Mouse (Mus musculus): ENCODE data around the gene Adora2b. TPM values are rescaled to one million over a fixed set of nuclear protein-coding genes. Genes with fewer than 3 reads are reported as not detected.

The Adora2b gene
- total RNA-seq (2014; rRNA removed) = 1.7 and 2.6 TPM in 2 replicates
- 3.4 and 4.0 TPM in 2 replicates for polyA plus RNA-seq (2015; fragmentation: Nextera tagmentation; extraction: Ambion mirVana)

DNA sequence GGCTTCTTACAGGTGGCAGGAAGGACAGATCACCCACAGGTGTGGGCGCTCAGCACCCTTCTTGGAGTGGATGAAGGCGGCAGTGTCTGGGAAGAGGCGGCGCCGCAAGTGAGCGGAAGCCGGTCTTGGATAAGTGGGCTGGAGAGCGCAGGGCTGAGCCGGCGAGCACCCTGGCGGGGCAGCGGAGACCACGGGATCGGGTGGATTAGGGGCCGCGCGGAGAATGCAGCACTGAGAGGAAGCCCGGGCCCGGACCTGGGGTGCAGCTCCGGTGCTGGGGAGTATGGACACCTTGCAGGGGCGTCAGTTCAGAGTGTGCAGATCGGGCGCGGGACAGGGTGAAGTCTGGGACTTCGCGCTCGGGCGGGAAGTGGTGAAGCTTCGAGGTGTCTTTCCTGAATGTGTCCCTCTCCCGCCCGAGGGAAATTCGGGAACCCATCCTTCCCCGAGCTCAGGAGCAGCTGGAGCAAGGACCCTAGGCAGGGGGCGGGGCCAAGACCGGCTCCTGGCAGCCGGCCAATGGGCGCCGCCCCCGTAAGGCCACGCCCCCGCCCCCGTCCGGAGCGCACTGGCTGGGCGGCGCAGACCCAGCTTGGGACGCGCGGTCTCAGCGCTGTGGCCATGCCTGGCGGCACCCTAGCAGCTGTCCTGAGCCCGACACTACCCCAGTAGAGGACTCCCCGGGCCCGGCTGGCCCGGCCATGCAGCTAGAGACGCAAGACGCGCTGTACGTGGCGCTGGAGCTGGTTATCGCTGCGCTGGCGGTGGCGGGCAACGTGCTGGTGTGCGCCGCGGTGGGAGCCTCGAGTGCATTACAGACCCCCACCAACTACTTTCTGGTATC is at the start of gene Adora2b:
Gene Adora2b (plus strand): TSS at position 584 of the 844 bp plus-strand sequence.
- ATAC-seq = peak; percentile 88
- WGBS = 3% methylated on average over 69 of the region's 69 CpGs

DNA sequence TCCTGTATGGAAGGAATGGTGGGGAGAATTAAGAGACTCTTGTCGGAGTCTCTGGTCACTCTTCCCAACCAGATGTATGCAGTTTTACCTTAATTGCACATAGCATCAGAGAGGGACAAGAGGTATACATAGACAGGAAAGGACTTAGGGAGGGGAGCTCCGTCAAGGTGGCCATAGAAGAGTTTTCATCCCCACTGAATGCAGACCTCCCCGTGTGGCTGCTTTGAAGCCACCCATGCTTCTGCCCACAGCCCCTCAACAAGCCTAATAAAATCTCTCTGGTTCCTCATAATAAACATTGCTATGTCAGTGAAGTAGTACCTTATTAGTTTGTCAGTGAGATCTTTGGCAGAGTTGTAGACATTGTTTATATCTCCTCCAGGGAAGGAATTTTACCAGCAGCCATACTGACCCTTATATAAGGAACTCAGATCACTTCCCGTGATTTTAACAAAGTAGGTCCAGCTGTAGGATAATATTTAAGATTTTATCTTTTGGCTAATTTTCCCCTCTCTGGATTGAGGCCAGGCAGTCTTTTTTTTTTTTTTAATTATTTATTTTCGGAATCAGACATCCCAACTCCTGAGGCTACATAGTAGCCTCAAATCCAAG is 47.8 kb upstream of the Adora2b start:
- Histone ChIP-seq H3K9ac (no peak overlapping the region), H3K4me3 (ENCODE audit: low read depth, low read length) (no peak overlapping the region), H3K27me3 (ENCODE audit: insufficient read depth, low read length) (no peaks in the 10 kb centered on the region), H3K9me3 (ENCODE audit: low read length) (no peaks in the 10 kb centered on the region), H3K27ac (ENCODE audit: low read depth, low read length) (no peak overlapping the region), H3K4me1 (ENCODE audit: insufficient read depth) (no peaks in the 10 kb centered on the region), H3K36me3 (ENCODE audit: insufficient read depth) (no peaks in the 10 kb centered on the region), H3K4me2 (ENCODE audit: low read depth) (no peak overlapping the region)
- WGBS = 82% methylated on average over 5 of the region's 5 CpGs
- no peak for TF ChIP-seq CTCF (IDR thresholded peaks at IDR 0.05; ENCODE audit: low read depth)
- DNase-seq (no peak), ATAC-seq (no peak)

More for the DNA sequence above, at the start of gene Adora2b:
- Histone ChIP-seq H3K36me3 (ENCODE audit: insufficient read depth) (no peaks in the 10 kb centered on the region), H3K27me3 (ENCODE audit: insufficient read depth, low read length) (peaks cover 17% of the 10 kb centered on the region), H3K27ac (ENCODE audit: low read depth, low read length) (no peak within 1 kb of the TSS), H3K4me1 (ENCODE audit: insufficient read depth) (0 out of 2 replicates have a peak, but pooled peaks cover 5% of the 10 kb centered on the region), H3K9ac (peak within 1 kb of the TSS; percentile 47), H3K4me3 (ENCODE audit: low read depth, low read length) (peak within 1 kb of the TSS; percentile 63), H3K4me2 (ENCODE audit: low read depth) (peak within 1 kb of the TSS; percentile 100), H3K9me3 (ENCODE audit: low read length) (no peaks in the 10 kb centered on the region)
- DNase-seq = peak; percentile 70
- TF ChIP-seq CTCF (IDR thresholded peaks at IDR 0.05; ENCODE audit: low read depth) = no peak; the same call in 1 of the 2 replicates

DNA sequence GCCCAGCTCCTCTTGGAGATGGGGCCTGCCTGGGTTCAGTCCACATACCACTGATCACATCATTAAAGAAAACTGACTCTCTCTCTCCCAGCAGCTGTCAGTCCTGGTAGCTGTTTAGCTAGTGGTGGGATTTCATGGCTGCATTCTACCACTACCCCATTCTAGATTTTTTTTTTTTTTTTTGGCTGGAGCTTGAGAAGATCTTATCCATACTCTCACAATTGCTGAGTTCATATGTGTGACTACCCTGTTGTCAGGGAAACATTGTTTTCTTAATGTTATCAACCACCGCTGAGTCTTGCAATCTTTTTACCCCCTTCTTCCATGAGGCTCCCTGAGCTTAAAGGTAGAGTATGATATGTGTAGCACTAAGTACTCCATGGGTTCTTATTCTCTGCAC is 46.1 kb upstream of the Adora2b start:
- no peak for DNase-seq
- H3K4me2 ChIP-seq (ENCODE audit: low read depth) = no peak overlapping the region
- no peak for TF ChIP-seq CTCF (IDR thresholded peaks at IDR 0.05; ENCODE audit: low read depth)
- 90% methylated on average over 1 of the region's 1 CpGs for WGBS
- no peaks in the 10 kb centered on the region for H3K27me3 ChIP-seq (ENCODE audit: insufficient read depth, low read length)
- H3K4me3 ChIP-seq (ENCODE audit: low read depth, low read length) = no peak overlapping the region
- no peak for ATAC-seq
- H3K36me3 ChIP-seq (ENCODE audit: insufficient read depth) = no peaks in the 10 kb centered on the region
- H3K4me1 ChIP-seq (ENCODE audit: insufficient read depth) = no peaks in the 10 kb centered on the region
- no peak overlapping the region for H3K27ac ChIP-seq (ENCODE audit: low read depth, low read length)
- no peaks in the 10 kb centered on the region for H3K9me3 ChIP-seq (ENCODE audit: low read length)
- no peak overlapping the region for H3K9ac ChIP-seq

DNA sequence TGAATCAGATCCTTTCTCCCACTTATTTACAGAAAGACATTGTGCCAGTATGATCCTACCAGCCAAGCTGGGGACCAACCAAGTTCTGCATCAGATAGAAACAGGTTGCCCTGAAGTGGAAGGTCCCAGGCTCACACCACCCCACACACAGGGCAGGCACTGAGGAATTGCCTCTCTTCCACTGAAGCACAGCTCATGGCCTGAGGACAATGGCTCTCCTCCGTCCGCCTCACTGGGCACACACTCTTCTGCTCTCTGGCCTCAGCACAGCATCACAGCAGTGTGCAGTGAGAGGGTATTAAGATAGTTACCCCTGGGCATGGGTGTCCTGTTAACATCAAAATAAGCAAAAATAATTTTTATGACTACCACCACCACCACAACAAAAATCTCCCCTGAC is 39.7 kb upstream of the Adora2b start:
- no peaks in the 10 kb centered on the region for H3K9me3 ChIP-seq (ENCODE audit: low read length)
- H3K27ac ChIP-seq (ENCODE audit: low read depth, low read length) = no peak overlapping the region
- H3K27me3 ChIP-seq (ENCODE audit: insufficient read depth, low read length) = no peaks in the 10 kb centered on the region
- WGBS = 57% methylated on average over 2 of the region's 2 CpGs
- no peaks in the 10 kb centered on the region for H3K4me1 ChIP-seq (ENCODE audit: insufficient read depth)
- no peaks in the 10 kb centered on the region for H3K36me3 ChIP-seq (ENCODE audit: insufficient read depth)
- TF ChIP-seq CTCF (IDR thresholded peaks at IDR 0.05; ENCODE audit: low read depth) = no peak
- DNase-seq (no peak), ATAC-seq (no peak)
- no peak overlapping the region for H3K9ac ChIP-seq
- H3K4me2 ChIP-seq (ENCODE audit: low read depth) = no peak overlapping the region
- no peak overlapping the region for H3K4me3 ChIP-seq (ENCODE audit: low read depth, low read length)

DNA sequence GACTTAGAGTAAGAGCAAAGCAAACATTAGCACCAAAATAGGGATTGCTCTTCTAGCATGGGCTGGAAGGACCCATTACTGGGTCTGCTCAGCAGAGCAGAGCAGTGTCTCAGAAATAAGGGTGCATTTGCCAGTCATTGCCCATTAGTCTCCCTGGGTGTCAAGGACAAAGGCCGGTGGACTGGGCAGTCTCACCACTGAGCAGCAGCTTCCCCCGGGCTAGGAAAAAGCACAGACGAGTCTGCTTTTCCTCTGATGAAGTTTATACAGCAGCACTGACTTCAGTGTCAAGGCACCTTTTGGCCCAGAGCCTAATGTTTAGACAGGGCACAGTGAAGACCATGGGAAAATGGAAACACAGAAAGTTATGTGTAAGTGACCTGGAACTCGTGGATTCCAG is 38.9 kb upstream of the Adora2b start:
- ATAC-seq (no peak), DNase-seq (no peak)
- no peak overlapping the region for H3K9ac ChIP-seq
- H3K27me3 ChIP-seq (ENCODE audit: insufficient read depth, low read length) = no peaks in the 10 kb centered on the region
- no peak overlapping the region for H3K4me3 ChIP-seq (ENCODE audit: low read depth, low read length)
- H3K36me3 ChIP-seq (ENCODE audit: insufficient read depth) = no peaks in the 10 kb centered on the region
- no peak overlapping the region for H3K4me2 ChIP-seq (ENCODE audit: low read depth)
- no peaks in the 10 kb centered on the region for H3K4me1 ChIP-seq (ENCODE audit: insufficient read depth)
- no peaks in the 10 kb centered on the region for H3K9me3 ChIP-seq (ENCODE audit: low read length)
- TF ChIP-seq CTCF (IDR thresholded peaks at IDR 0.05; ENCODE audit: low read depth) = no peak
- H3K27ac ChIP-seq (ENCODE audit: low read depth, low read length) = no peak overlapping the region
- WGBS = 63% methylated on average over 4 of the region's 4 CpGs

DNA sequence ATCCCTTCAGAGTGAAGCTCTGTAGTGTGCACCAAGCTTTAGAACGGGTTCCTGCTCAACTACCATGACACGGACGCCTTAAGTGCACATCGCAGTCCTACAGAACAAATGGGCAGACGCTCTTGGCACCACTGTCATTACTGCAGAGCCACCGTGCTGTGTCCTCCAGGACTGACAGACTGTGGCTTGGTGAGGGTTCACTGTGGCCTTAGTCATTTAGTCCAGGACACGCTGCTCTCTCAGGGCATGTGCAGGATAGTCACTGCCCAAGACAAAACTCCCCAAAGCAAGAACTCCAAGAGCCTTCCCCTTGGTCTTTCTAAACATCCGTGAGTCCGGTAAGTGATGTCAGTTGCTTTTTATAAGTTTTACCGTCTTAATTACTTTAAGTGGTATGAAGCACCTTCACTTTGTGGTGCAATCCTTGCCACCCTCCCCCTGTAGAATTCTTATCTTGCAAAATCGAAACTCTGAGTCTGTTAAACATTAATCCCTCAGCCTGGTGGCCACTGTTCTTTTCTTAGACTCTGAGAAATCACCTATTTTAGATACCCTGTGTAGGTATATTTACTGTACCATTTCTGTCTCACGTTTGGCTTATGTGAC is 35.3 kb upstream of the Adora2b start:
- Histone ChIP-seq H3K27me3 (ENCODE audit: insufficient read depth, low read length) (no peaks in the 10 kb centered on the region), H3K4me2 (ENCODE audit: low read depth) (no peak overlapping the region), H3K4me3 (ENCODE audit: low read depth, low read length) (no peak overlapping the region), H3K9me3 (ENCODE audit: low read length) (no peaks in the 10 kb centered on the region), H3K4me1 (ENCODE audit: insufficient read depth) (no peaks in the 10 kb centered on the region), H3K27ac (ENCODE audit: low read depth, low read length) (no peak overlapping the region), H3K36me3 (ENCODE audit: insufficient read depth) (no peaks in the 10 kb centered on the region), H3K9ac (no peak overlapping the region)
- no peak for ATAC-seq
- DNase-seq = no peak
- 93% methylated on average over 12 of the region's 12 CpGs for WGBS
- no peak for TF ChIP-seq CTCF (IDR thresholded peaks at IDR 0.05; ENCODE audit: low read depth)

DNA sequence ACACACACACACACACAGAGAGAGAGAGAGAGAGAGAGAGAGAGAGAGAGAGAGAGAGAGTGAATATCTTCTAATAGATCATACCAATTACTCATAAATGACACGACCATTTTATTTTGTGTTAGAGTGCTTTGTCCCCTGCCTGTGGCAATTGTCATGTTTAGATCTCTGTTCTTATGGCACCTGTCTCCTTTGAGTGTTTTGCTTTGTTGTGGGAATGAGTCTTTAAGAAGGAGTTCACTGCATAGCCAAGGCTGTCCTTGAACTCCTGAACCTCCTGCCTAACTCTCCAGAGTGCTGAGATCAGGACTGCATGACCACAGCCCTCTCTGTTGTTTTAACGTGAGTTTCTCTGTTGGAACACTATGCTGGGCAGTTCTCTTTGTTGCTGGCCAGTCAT is 33.7 kb upstream of the Adora2b start:
- no peaks in the 10 kb centered on the region for H3K4me1 ChIP-seq (ENCODE audit: insufficient read depth)

More for the DNA sequence above, 33.7 kb upstream of the Adora2b start:
- H3K4me2 ChIP-seq (ENCODE audit: low read depth) = no peak overlapping the region
- DNase-seq (no peak), ATAC-seq (no peak)
- H3K27me3 ChIP-seq (ENCODE audit: insufficient read depth, low read length) = no peaks in the 10 kb centered on the region
- WGBS = 58% methylated on average over 2 of the region's 2 CpGs
- TF ChIP-seq CTCF (IDR thresholded peaks at IDR 0.05; ENCODE audit: low read depth) = no peak
- H3K4me3 ChIP-seq (ENCODE audit: low read depth, low read length) = no peak overlapping the region
- no peaks in the 10 kb centered on the region for H3K9me3 ChIP-seq (ENCODE audit: low read length)
- H3K36me3 ChIP-seq (ENCODE audit: insufficient read depth) = no peaks in the 10 kb centered on the region
- no peak overlapping the region for H3K27ac ChIP-seq (ENCODE audit: low read depth, low read length)
- no peak overlapping the region for H3K9ac ChIP-seq
